Mouse (Mus musculus) neural tube, embryonic 11.5 days (tissue): ENCODE results near the gene Cd82. TPM values are rescaled to one million over a fixed set of nuclear protein-coding genes. Genes with fewer than 3 reads are reported as not detected.
A peak's percentile ranks its signal among the peaks of the same experiment; 100 is the strongest.

Experiments used
- ATAC-seq: fragments of 200-750 bp; cut with Nextera tagmentation; 2 replicates; pipeline ENCODE4 v1.8.0; 2017; ENCODE audit warnings: moderate number of reproducible peaks, mild to moderate bottlenecking, moderate TSS enrichment, moderate library complexity; ENCODE audit not compliant: insufficient read depth, low FRiP score, low TSS enrichment
- DNase-seq: peaks from one replicate; pipeline ENCODE4 v3.0.0-alpha.2; 2015; ENCODE audit warnings: low spot score
- H3K27ac ChIP-seq: fragments of 300-500 bp; sonication (generic); 2 replicates; pipeline ENCODE4 v1.5.1; 2014; ENCODE audit warnings: low read depth, mild to moderate bottlenecking, low read length
- H3K27me3 ChIP-seq: fragments of 300-500 bp; sonication (generic); 2 replicates; pipeline ENCODE4 v1.6.1; 2014; ENCODE audit warnings: mild to moderate bottlenecking, low read length, mixed read lengths; ENCODE audit not compliant: control insufficient read depth, insufficient read depth
- H3K36me3 ChIP-seq: fragments of 300-500 bp; sonication (generic); 2 replicates; pipeline ENCODE4 v1.6.1; 2014; ENCODE audit warnings: mild to moderate bottlenecking, low read length, moderate library complexity, mixed read lengths; ENCODE audit not compliant: control insufficient read depth, insufficient read depth
- H3K4me1 ChIP-seq: fragments of 300-500 bp; sonication (generic); 2 replicates; pipeline ENCODE4 v1.6.1; 2014; ENCODE audit warnings: low read length, mixed read lengths; ENCODE audit not compliant: control insufficient read depth, insufficient read depth
- H3K4me2 ChIP-seq: fragments of 300-500 bp; sonication (generic); 2 replicates; pipeline ENCODE4 v1.6.1; 2014; ENCODE audit warnings: low read depth, mild to moderate bottlenecking, moderate library complexity
- H3K4me3 ChIP-seq: fragments of 300-500 bp; sonication (generic); 2 replicates; pipeline ENCODE4 v1.5.1; 2014; ENCODE audit warnings: low read depth, low read length
- H3K9ac ChIP-seq: fragments of 300-500 bp; sonication (generic); 2 replicates; pipeline ENCODE4 v1.6.1; 2014; ENCODE audit warnings: mild to moderate bottlenecking, low read length
- H3K9me3 ChIP-seq: fragments of 300-500 bp; sonication (generic); 2 replicates; pipeline ENCODE4 v1.6.1; 2016; ENCODE audit warnings: low read length; ENCODE audit not compliant: control insufficient read depth
- WGBS: fragments of 180-500 bp; shearing (Covaris S2); extraction: QIAGEN DNeasy Blood & Tissue Kit; methylation state at CpG from one replicate; pipeline ENCODE4 v1.1.7; 2014; 5-methylcytosine and 5-hydroxymethylcytosine counted together
- polyA plus RNA-seq: library from polyadenylated mRNA; unstranded; fragments of >200 nt; fragmentation: Nextera tagmentation; extraction: Ambion mirVana; gene quantifications from 2 replicates; pipeline ENCODE4 v1.2.1, GENCODE M21; 2014

Gene Cd82
- polyA plus RNA-seq, 1 experiment from 2014 or later = 5.4 TPM

DNA sequence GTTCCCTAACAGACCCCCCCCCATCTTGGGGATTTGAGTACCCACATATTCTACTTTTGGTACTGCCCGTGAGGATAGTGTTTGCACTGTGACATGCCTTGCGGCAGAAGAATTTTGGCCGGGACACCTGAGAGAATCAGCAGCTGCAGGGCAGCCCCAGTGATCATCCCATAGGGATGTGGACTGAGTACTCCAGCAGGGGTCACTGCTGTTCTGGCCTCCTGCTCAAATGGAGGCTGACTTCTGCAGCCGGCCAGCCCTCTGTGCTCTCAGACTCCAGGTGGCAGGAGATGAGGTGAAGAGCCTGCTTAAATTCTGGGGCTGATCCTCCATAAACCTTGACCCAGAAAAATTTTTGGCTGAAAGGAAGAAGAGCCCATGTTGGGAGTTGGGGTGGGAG is 58.8 kb downstream of the Cd82 start:
- no peaks in the 10 kb centered on the region for H3K9me3 ChIP-seq
- no peaks in the 10 kb centered on the region for H3K36me3 ChIP-seq
- no peak overlapping the region for H3K4me3 ChIP-seq
- no peak overlapping the region for H3K4me2 ChIP-seq
- H3K9ac ChIP-seq = no peak overlapping the region
- DNase-seq (no peak), ATAC-seq (no peak)
- 49% methylated on average over 4 of the region's 4 CpGs for WGBS
- no peaks in the 10 kb centered on the region for H3K27me3 ChIP-seq
- H3K27ac ChIP-seq = no peak overlapping the region
- no peaks in the 10 kb centered on the region for H3K4me1 ChIP-seq

DNA sequence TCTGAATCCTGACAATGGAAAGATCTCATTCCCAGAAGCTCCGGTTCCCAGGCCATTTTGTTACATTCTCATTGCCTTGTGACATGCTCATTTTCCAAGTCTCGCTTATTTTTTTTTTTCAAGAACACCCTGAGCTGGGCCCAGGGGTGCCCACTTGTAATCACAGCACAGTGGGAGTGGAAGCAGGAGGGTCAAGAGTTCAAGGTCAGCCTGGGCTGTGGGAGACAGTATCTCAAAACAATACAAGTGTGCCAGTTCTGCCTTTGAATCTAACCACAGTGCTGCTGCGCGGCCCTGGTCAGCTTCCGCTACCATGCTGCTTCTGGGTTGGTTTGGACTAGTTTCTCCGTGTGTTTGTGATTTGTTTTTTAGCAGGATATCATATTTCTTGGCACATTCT is 59.7 kb downstream of the Cd82 start:
- Histone ChIP-seq H3K36me3 (no peaks in the 10 kb centered on the region), H3K4me3 (no peak overlapping the region), H3K27ac (no peak overlapping the region), H3K4me2 (no peak overlapping the region), H3K4me1 (no peaks in the 10 kb centered on the region), H3K27me3 (no peaks in the 10 kb centered on the region), H3K9me3 (no peaks in the 10 kb centered on the region), H3K9ac (no peak overlapping the region)
- ATAC-seq (no peak), DNase-seq (no peak)
- 88% methylated on average over 6 of the region's 6 CpGs for WGBS

DNA sequence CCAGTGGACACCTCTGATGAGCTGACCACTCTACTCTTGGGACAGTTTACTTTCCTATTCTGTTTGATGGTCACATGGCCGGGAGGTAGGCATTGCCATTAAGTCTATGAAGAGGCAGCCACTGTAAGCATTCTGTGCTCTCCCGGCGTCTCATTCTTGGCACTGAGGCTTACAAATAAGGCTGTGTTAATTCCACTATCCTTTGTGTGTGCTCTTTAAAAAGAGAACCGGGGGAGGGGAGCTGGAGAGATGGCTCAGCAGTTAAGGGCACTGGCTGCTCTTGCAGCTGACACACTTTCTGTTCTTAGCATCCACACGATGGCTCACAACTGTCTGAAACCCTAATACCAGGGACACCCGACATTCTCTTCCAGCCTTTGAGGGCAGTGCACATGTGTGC is 71.7 kb downstream of the Cd82 start:
- Histone ChIP-seq H3K4me1 (peaks cover 12% of the 10 kb centered on the region), H3K4me2 (no peak overlapping the region), H3K9ac (no peak overlapping the region), H3K4me3 (no peak overlapping the region), H3K27me3 (no peaks in the 10 kb centered on the region), H3K27ac (no peak overlapping the region), H3K9me3 (no peaks in the 10 kb centered on the region), H3K36me3 (no peaks in the 10 kb centered on the region)
- DNase-seq (no peak), ATAC-seq (no peak)
- WGBS = 58% methylated on average over 6 of the region's 6 CpGs

DNA sequence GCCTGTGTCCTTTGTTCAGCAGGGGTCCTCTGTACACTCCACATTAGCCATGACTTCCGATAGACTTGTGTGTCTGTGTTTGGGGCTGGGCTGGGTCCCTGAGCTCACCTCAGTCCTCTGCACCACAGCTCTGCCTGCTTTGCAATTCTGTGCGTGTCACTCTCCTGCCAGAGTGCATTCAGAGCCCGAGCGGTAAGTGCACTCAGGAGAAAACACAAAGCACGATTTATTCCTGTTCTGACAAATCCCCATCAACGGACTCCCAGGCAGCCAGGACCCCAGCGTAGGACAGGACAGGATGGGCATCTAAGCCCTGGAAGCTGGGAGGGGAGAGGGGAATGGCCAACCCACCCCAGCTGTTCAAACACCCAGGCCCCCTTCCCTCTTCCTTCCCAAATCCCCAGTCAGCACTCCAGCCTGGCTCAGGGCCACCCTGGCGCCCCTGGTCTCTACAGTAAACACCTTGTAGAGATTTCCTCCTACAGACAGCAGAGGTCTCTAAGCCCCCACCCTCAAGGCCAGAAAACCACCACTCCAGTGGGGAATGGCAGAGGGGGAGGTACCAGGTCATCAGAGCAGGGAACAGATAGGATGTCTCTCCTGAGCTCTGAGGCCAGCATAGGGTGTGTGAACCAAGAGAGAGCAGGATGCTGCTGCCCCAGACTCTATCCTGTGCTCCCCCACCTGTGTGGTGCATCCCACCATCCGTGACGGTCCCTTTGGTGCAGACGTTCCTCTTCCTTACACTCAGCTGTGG is 72.6 kb downstream of the Cd82 start:
- WGBS = 30% methylated on average over 11 of the region's 11 CpGs
- no peak overlapping the region for H3K4me2 ChIP-seq
- peak; percentile 45 for DNase-seq
- no peaks in the 10 kb centered on the region for H3K36me3 ChIP-seq
- peak; percentile 56 for ATAC-seq
- H3K27ac ChIP-seq = 0 out of 2 replicates have a peak overlapping the region, but pooled peaks have one; percentile 20
- no peak overlapping the region for H3K9ac ChIP-seq
- no peak overlapping the region for H3K4me3 ChIP-seq
- H3K4me1 ChIP-seq = peaks cover 12% of the 10 kb centered on the region
- H3K9me3 ChIP-seq = no peaks in the 10 kb centered on the region
- H3K27me3 ChIP-seq = no peaks in the 10 kb centered on the region

DNA sequence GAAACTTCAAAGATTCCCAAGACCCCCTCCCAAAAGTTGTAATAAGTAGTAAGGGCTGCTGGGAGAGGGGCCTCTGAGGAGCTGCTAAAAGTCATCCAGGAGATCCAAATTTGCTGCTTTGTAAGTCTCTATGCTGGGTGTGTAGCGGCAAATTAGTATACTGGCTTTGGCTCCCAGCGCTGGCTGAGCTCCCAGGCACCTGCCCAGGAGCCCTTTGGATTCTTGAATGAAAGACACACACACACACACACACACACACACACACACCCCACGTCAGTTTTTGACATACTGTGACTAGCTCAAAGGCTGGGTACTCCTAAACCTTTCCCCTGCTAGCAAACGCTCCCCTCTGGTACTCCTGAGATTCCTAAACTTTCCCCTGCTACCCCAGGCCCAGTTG is 76.0 kb downstream of the Cd82 start:
- Histone ChIP-seq H3K9ac (no peak overlapping the region), H3K4me3 (no peak overlapping the region), H3K27ac (no peak overlapping the region), H3K27me3 (no peaks in the 10 kb centered on the region), H3K4me2 (no peak overlapping the region), H3K4me1 (peaks cover 16% of the 10 kb centered on the region), H3K9me3 (no peaks in the 10 kb centered on the region), H3K36me3 (no peaks in the 10 kb centered on the region)
- ATAC-seq = no peak
- no peak for DNase-seq
- 95% methylated on average over 4 of the region's 4 CpGs for WGBS

DNA sequence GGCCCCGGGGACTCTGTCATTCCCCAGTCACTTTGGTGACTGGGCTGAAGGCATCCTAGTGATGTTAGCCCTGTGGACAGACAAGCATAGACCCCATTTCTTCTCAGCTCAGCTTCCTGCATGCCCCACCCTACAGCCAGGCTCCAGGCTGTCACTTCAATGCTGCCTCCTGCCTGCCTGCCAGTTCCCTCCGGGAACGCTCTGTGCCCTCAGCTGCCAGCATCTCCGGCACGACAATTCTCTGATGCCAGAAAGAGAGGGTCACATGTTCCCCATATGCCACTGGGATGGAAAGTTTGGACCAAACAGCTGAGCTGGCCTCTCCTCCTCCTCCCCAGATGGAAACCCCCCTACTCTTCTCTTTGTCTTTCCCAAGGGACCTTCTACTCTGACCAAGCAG is 79.1 kb downstream of the Cd82 start:
- Histone ChIP-seq H3K4me1 (peaks cover 4% of the 10 kb centered on the region; the same call in 1 of the 2 replicates), H3K27me3 (no peaks in the 10 kb centered on the region), H3K4me2 (no peak overlapping the region), H3K9ac (no peak overlapping the region), H3K36me3 (no peaks in the 10 kb centered on the region), H3K9me3 (no peaks in the 10 kb centered on the region), H3K4me3 (no peak overlapping the region), H3K27ac (no peak overlapping the region)
- DNase-seq = no peak
- 77% methylated on average over 5 of the region's 5 CpGs for WGBS
- no peak; the same call in 1 of the 2 replicates for ATAC-seq

DNA sequence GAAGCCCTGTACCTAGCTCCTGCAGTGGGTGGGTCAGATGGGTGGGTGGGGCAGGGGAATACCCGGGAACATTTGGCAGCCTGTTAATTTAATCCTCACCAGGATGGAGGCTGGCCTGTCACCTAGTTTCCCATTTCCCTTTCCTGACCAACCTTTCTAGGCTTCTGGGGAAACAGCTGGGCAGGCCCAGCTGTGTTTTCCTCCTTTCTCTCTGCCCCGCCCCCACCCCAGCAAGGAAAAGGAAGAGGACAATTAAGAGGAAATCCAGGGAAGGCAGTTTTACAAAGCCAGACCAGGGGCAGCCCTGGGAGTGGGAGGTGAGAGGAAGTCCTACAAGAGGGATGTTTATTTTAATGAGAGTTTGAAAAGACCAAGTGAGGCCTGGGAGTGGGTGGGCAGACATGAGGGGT is 82.3 kb downstream of the Cd82 start:
- H3K27me3 ChIP-seq = no peaks in the 10 kb centered on the region
- H3K4me3 ChIP-seq = no peak overlapping the region
- WGBS = 36% methylated on average over 2 of the region's 2 CpGs
- H3K36me3 ChIP-seq = no peaks in the 10 kb centered on the region
- DNase-seq (no peak), ATAC-seq (no peak)
- no peak overlapping the region for H3K27ac ChIP-seq
- peaks cover 4% of the 10 kb centered on the region; the same call in 1 of the 2 replicates for H3K4me1 ChIP-seq
- H3K9ac ChIP-seq = no peak overlapping the region
- no peak overlapping the region for H3K4me2 ChIP-seq
- no peaks in the 10 kb centered on the region for H3K9me3 ChIP-seq

DNA sequence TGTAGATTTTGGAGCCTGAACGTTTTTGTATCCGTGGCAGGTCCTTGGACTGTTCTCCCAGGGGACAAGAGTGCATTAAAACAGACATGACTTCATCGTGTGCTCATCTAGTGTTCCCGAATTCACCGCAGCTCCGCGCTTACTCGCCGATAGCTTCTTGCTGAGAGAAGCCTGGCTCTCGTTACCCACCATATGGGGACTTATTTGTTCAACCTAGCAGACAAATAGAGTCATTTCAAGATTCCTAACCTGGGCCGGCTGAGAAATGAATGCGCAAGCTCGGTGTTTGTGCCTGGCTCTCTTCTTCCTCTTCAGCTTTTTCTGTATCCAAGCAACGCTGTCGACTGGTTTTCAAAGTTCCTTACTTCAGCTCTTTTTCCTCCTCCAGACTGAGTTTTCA is 85.1 kb downstream of the Cd82 start:
- no peak overlapping the region for H3K4me3 ChIP-seq
- H3K4me2 ChIP-seq = no peak overlapping the region
- H3K9me3 ChIP-seq = no peaks in the 10 kb centered on the region
- H3K9ac ChIP-seq = no peak overlapping the region
- no peak overlapping the region for H3K27ac ChIP-seq
- ATAC-seq (no peak), DNase-seq (no peak)
- H3K4me1 ChIP-seq = peaks cover 4% of the 10 kb centered on the region; the same call in 1 of the 2 replicates
- H3K27me3 ChIP-seq = no peaks in the 10 kb centered on the region
- 61% methylated on average over 15 of the region's 15 CpGs for WGBS
- no peaks in the 10 kb centered on the region for H3K36me3 ChIP-seq

DNA sequence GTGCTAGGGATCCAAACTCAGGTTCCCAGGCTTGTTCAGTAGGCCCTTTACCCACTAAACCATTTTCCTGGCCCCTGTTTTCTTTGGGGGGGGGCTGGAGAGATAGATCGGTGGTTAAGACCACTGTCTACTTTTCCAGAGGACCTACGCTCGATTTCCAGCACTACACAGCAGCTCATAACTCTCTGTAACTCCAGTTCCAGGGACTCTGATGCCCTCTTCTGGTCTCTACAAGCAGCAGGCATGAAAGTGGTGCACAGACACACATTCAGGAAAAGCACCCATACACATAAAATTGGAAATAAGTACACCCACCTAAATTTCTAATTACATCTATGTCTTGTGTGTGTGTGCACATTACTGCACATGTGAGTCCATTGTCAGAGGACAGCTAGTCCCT is 85.8 kb downstream of the Cd82 start:
- ATAC-seq (no peak), DNase-seq (no peak)
- Histone ChIP-seq H3K4me1 (no peaks in the 10 kb centered on the region), H3K36me3 (no peaks in the 10 kb centered on the region), H3K9me3 (no peaks in the 10 kb centered on the region), H3K9ac (no peak overlapping the region), H3K27me3 (no peaks in the 10 kb centered on the region), H3K4me2 (no peak overlapping the region), H3K4me3 (no peak overlapping the region), H3K27ac (no peak overlapping the region)
- WGBS = 92% methylated on average over 3 of the region's 3 CpGs
